Mouse (Mus musculus) midbrain, embryonic 16.5 days (tissue): Measurements from ENCODE around the gene Ttyh1. TPM values are rescaled to one million over a fixed set of nuclear protein-coding genes. Genes with fewer than 3 reads are reported as not detected.
A peak's percentile ranks its signal among the peaks of the same experiment; 100 is the strongest.
"Not testable (repeated sequence)": the region's sequence is repeated elsewhere in the genome, so short reads cannot be mapped to it uniquely, and the experiment has no call there.

Experiments used
- ATAC-seq: fragments of 200-750 bp; cut with Nextera tagmentation; 2 replicates; pipeline ENCODE4 v1.8.0; 2017; ENCODE audit warnings: moderate TSS enrichment
- H3K27ac ChIP-seq: fragments of 300-500 bp; sonication (generic); 2 replicates; pipeline ENCODE4 v1.5.1; 2014; ENCODE audit warnings: mild to moderate bottlenecking, low read length, mixed read lengths
- H3K27me3 ChIP-seq: fragments of 300-500 bp; sonication (generic); 2 replicates; pipeline ENCODE4 v1.6.1; 2014; ENCODE audit warnings: low read depth, low read length, mixed read lengths; ENCODE audit not compliant: control insufficient read depth, insufficient read depth
- H3K36me3 ChIP-seq: fragments of 300-500 bp; sonication (generic); 2 replicates; pipeline ENCODE4 v1.6.1; 2014; ENCODE audit warnings: mild to moderate bottlenecking, low read length, moderate library complexity, mixed read lengths; ENCODE audit not compliant: control insufficient read depth, insufficient read depth
- H3K4me1 ChIP-seq: fragments of 300-500 bp; sonication (generic); 2 replicates; pipeline ENCODE4 v1.6.1; 2014; ENCODE audit warnings: mild to moderate bottlenecking, low read length, mixed read lengths; ENCODE audit not compliant: control insufficient read depth, insufficient read depth
- H3K4me2 ChIP-seq: fragments of 300-500 bp; sonication (generic); 2 replicates; pipeline ENCODE4 v1.6.1; 2014; ENCODE audit warnings: mild to moderate bottlenecking, low read length, mixed read lengths
- H3K4me3 ChIP-seq: fragments of 300-500 bp; sonication (generic); 2 replicates; pipeline ENCODE4 v1.5.1; 2014; ENCODE audit warnings: low read depth, mild to moderate bottlenecking, low read length, moderate library complexity, mixed read lengths
- H3K9ac ChIP-seq: fragments of 300-500 bp; sonication (generic); 2 replicates; pipeline ENCODE4 v1.6.1; 2014; ENCODE audit warnings: low read depth, low read length, mixed read lengths
- H3K9me3 ChIP-seq: fragments of 300-500 bp; sonication (generic); replicated peaks from 2 replicates; pipeline ENCODE4 v1.6.1; 2014; ENCODE audit warnings: mild to moderate bottlenecking, low read length, mixed read lengths; ENCODE audit not compliant: control insufficient read depth, poor library complexity, severe bottlenecking
- WGBS: fragments of 180-500 bp; shearing (Covaris S2); extraction: QIAGEN DNeasy Blood & Tissue Kit; methylation state at CpG from one replicate; pipeline ENCODE4 v1.1.7; 2014; 5-methylcytosine and 5-hydroxymethylcytosine counted together
- polyA plus RNA-seq: library from polyadenylated mRNA; unstranded; fragments of >200 nt; fragmentation: Nextera tagmentation; extraction: Ambion mirVana; gene quantifications from 2 replicates; pipeline ENCODE4 v1.2.1, GENCODE M21; 2015

The Ttyh1 gene
- polyA plus RNA-seq, 1 experiment from 2014 or later: 158 TPM

GRCm38 (mm10) chr7:4149209-4150054, 30.2 kb downstream of the Ttyh1 start:
- peaks cover 26% of the 10 kb centered on the region for H3K36me3 ChIP-seq

GRCm38 (mm10) chr7:4150059-4150541, 30.9 kb downstream of the Ttyh1 start, which contains the start of gene Leng9:
Leng9 (minus strand) TSS chr7:4150374.
- H3K4me2 ChIP-seq: peak within 1 kb of the TSS; percentile 100
- under 1% methylated on average over 14 of the region's 14 CpGs for WGBS

More at GRCm38 (mm10) chr7:4149209-4150054, 30.2 kb downstream of the Ttyh1 start:
- H3K9ac ChIP-seq: peak overlapping the region; percentile 93
- peaks cover 10% of the 10 kb centered on the region for H3K27me3 ChIP-seq
- WGBS: under 1% methylated on average over 64 of the region's 64 CpGs
- H3K4me3 ChIP-seq: peak overlapping the region; percentile 82
- peak overlapping the region; percentile 92 for H3K27ac ChIP-seq
- no peaks in the 10 kb centered on the region for H3K9me3 ChIP-seq
- H3K4me2 ChIP-seq: peak overlapping the region; percentile 100
- peaks cover 25% of the 10 kb centered on the region for H3K4me1 ChIP-seq
- peak; percentile 76 for ATAC-seq

GRCm38 (mm10) chr7:4150811-4151221, 31.6 kb downstream of the Ttyh1 start:
- ATAC-seq: peak; percentile 13; the same call in 1 of the 2 replicates
- Histone ChIP-seq H3K4me2 (peak overlapping the region; percentile 100), H3K27ac (no peak overlapping the region), H3K9me3 (no peaks in the 10 kb centered on the region), H3K36me3 (peaks cover 12% of the 10 kb centered on the region), H3K4me3 (peak overlapping the region; percentile 82), H3K9ac (peak overlapping the region; percentile 57), H3K4me1 (peaks cover 25% of the 10 kb centered on the region), H3K27me3 (peaks cover 10% of the 10 kb centered on the region)
- 3% methylated on average over 14 of the region's 14 CpGs for WGBS

More at GRCm38 (mm10) chr7:4150059-4150541, 30.9 kb downstream of the Ttyh1 start, which contains the start of gene Leng9:
- Histone ChIP-seq H3K27ac (peak within 1 kb of the TSS; percentile 92), H3K9ac (peak within 1 kb of the TSS; percentile 93), H3K36me3 (peaks cover 19% of the 10 kb centered on the region), H3K27me3 (peaks cover 10% of the 10 kb centered on the region), H3K4me3 (peak within 1 kb of the TSS; percentile 82), H3K4me1 (peaks cover 25% of the 10 kb centered on the region), H3K9me3 (no peaks in the 10 kb centered on the region)
- peak; percentile 40 for ATAC-seq

DNA sequence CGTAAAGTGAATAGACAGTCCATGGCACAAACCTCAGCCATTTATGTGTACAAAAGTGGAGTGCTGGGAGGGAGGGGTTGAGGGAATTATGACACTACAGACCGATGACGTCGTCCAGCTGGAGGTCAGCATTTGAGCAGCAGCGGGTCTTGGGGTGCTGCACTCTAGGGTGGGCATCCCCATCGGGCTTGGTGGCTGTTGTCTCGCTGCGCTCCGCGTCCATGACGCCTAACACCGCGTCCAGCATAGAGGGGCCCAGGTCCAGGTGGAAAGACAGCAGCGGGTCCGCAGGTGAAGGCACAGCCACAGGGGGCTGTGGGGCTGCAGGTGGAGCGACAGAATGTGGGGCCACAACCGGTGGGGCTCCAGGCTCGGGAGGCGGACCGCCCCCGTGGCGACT, 32.0 kb downstream of the Ttyh1 start:
- Histone ChIP-seq H3K36me3 (peaks cover 8% of the 10 kb centered on the region), H3K9ac (peak overlapping the region; percentile 54; the same call in 1 of the 2 replicates), H3K27ac (no peak overlapping the region), H3K4me3 (peak overlapping the region; percentile 82), H3K9me3 (no peaks in the 10 kb centered on the region), H3K4me1 (peaks cover 25% of the 10 kb centered on the region), H3K4me2 (peak overlapping the region; percentile 100), H3K27me3 (peaks cover 10% of the 10 kb centered on the region)
- WGBS: 14% methylated on average over 22 of the region's 22 CpGs
- 0 out of 2 replicates have a peak, but pooled peaks have one; percentile 5 for ATAC-seq

GRCm38 (mm10) chr7:4154356-4154755, 35.1 kb downstream of the Ttyh1 start:
- 77% methylated on average over 5 of the region's 5 CpGs for WGBS
- peaks cover 10% of the 10 kb centered on the region for H3K27me3 ChIP-seq
- ATAC-seq: no peak

GRCm38 (mm10) chr7:4154976-4155375, 35.8 kb downstream of the Ttyh1 start:
- no peaks in the 10 kb centered on the region for H3K9me3 ChIP-seq
- no peak overlapping the region for H3K27ac ChIP-seq
- no peak overlapping the region for H3K9ac ChIP-seq
- no peak overlapping the region for H3K4me3 ChIP-seq
- no peak for ATAC-seq
- 34% methylated on average over 4 of the region's 4 CpGs for WGBS
- H3K4me1 ChIP-seq: peaks cover 14% of the 10 kb centered on the region
- peaks cover 10% of the 10 kb centered on the region for H3K27me3 ChIP-seq
- H3K36me3 ChIP-seq: no peaks in the 10 kb centered on the region
- H3K4me2 ChIP-seq: no peak overlapping the region

More at GRCm38 (mm10) chr7:4154356-4154755, 35.1 kb downstream of the Ttyh1 start:
- Histone ChIP-seq H3K4me3 (no peak overlapping the region), H3K4me1 (peaks cover 16% of the 10 kb centered on the region), H3K36me3 (no peaks in the 10 kb centered on the region), H3K9ac (no peak overlapping the region), H3K4me2 (no peak overlapping the region), H3K27ac (no peak overlapping the region), H3K9me3 (no peaks in the 10 kb centered on the region)

DNA sequence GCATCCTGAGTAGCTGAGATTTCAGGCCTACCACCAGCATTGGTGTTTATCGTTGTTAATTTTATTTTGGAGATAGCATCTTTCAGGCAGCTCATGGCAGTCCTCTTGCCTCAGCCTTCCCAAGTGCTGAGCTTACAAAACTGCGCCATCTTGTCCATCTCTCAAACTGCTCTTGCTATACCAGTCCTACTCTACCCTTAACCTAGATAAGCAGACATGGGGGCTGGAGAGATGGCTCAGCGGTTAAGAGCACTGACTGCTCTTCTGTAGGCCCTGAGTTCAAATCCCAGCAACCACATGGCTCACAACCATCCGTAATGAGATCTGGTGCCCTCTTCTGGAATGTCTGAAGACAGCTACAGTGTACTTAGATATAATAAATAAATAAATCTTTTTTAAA, 42.4 kb downstream of the Ttyh1 start:
- not testable (repeated sequence) for H3K4me3 ChIP-seq, H3K4me2 ChIP-seq, H3K27ac ChIP-seq, H3K36me3 ChIP-seq, H3K4me1 ChIP-seq, H3K27me3 ChIP-seq, H3K9ac ChIP-seq, H3K9me3 ChIP-seq, ATAC-seq
- WGBS: 97% methylated on average over 4 of the region's 4 CpGs

GRCm38 (mm10) chr7:4163571-4164072, 44.4 kb downstream of the Ttyh1 start:
- ATAC-seq: 0 out of 2 replicates have a peak, but pooled peaks have one; percentile 25
- 6% methylated on average over 11 of the region's 11 CpGs for WGBS
- H3K4me2 ChIP-seq: peak overlapping the region; percentile 51
- peak overlapping the region; percentile 28 for H3K4me3 ChIP-seq
- H3K9ac ChIP-seq: no peak overlapping the region
- H3K27ac ChIP-seq: no peak overlapping the region
- peaks cover 8% of the 10 kb centered on the region; the same call in 1 of the 2 replicates for H3K4me1 ChIP-seq
- H3K9me3 ChIP-seq: no peaks in the 10 kb centered on the region
- H3K36me3 ChIP-seq: no peaks in the 10 kb centered on the region
- H3K27me3 ChIP-seq: 0 out of 2 replicates have a peak, but pooled peaks cover 3% of the 10 kb centered on the region
